Mouse (Mus musculus) myocyte (in vitro differentiated cells): ENCODE measurements around the gene Gm47959. TPM values are rescaled to one million over a fixed set of nuclear protein-coding genes. Genes with fewer than 3 reads are reported as not detected.

Experiments used
- H3K27me3 ChIP-seq: one replicate; pipeline ENCODE4 v1.6.1; 2011; ENCODE audit not compliant: control insufficient read depth, insufficient read depth, insufficient read length
- H3K36me3 ChIP-seq: one replicate; pipeline ENCODE4 v1.6.1; 2011; ENCODE audit not compliant: control insufficient read depth, insufficient read depth
- H3K4me2 ChIP-seq: one replicate; pipeline ENCODE4 v1.6.1; 2011; ENCODE audit warnings: low read depth, control low read depth
- H3K4me3 ChIP-seq: one replicate; pipeline ENCODE4 v1.5.1; 2011; ENCODE audit warnings: mild to moderate bottlenecking, control low read depth, moderate library complexity
- H3K79me2 ChIP-seq: one replicate; pipeline ENCODE4 v1.6.1; 2011; ENCODE audit not compliant: control insufficient read depth, insufficient read depth
- H3ac ChIP-seq: one replicate; pipeline ENCODE4 v1.6.1; 2011; ENCODE audit not compliant: control insufficient read depth, insufficient read length
- CEBPB ChIP-seq: IDR thresholded peaks from 2 replicates; pipeline ENCODE4 v1.6.1; 2011; ENCODE audit warnings: mild to moderate bottlenecking, moderate library complexity; ENCODE audit not compliant: poor library complexity, insufficient read depth, severe bottlenecking
- E2F4 ChIP-seq: IDR thresholded peaks from one replicate; pipeline ENCODE4 v1.6.1; 2011; ENCODE audit warnings: mild to moderate bottlenecking, control low read depth, moderate library complexity; ENCODE audit not compliant: insufficient read depth
- MAX ChIP-seq: IDR thresholded peaks from one replicate; pipeline ENCODE4 v1.6.1; 2011; ENCODE audit warnings: low read depth, mild to moderate bottlenecking, control low read depth
- MYOD1 ChIP-seq, 3 experiments: IDR thresholded peaks; one replicate each; pipeline ENCODE4 v1.6.1; 2011; ENCODE audit warnings: control low read depth in 2 of 3, low read depth in 2 of 3, mild to moderate bottlenecking in 2 of 3, moderate library complexity in 1 of 3; ENCODE audit not compliant: insufficient read length in 2 of 3, control insufficient read depth in 1 of 3
- MYOG ChIP-seq, 3 experiments: IDR thresholded peaks; one replicate each; pipeline ENCODE4 v1.6.1; 2011; ENCODE audit warnings: control low read depth in 2 of 3, low read depth in 2 of 3, mild to moderate bottlenecking in 2 of 3; ENCODE audit not compliant: insufficient read length in 2 of 3, control insufficient read depth in 1 of 3, insufficient read depth in 1 of 3
- POLR2A ChIP-seq: IDR thresholded peaks from one replicate; pipeline ENCODE4 v1.6.1; 2011; ENCODE audit warnings: low read depth, mild to moderate bottlenecking, control low read depth, moderate library complexity; ENCODE audit not compliant: insufficient read length
- POLR2AphosphoS2 ChIP-seq: IDR thresholded peaks from one replicate; pipeline ENCODE4 v1.6.1; 2011; ENCODE audit warnings: low read depth, control low read depth; ENCODE audit not compliant: insufficient read length
- REST ChIP-seq: IDR thresholded peaks from one replicate; pipeline ENCODE4 v1.6.1; 2011; ENCODE audit warnings: mild to moderate bottlenecking, control low read depth, moderate library complexity; ENCODE audit not compliant: insufficient read depth, insufficient read length
- SRF ChIP-seq: IDR thresholded peaks from one replicate; pipeline ENCODE4 v1.6.1; 2011; ENCODE audit warnings: low read depth; ENCODE audit not compliant: control insufficient read depth, insufficient read length
- TCF12 ChIP-seq: IDR thresholded peaks from one replicate; pipeline ENCODE4 v1.6.1; 2011; ENCODE audit warnings: mild to moderate bottlenecking, control low read depth; ENCODE audit not compliant: poor library complexity, insufficient read depth, severe bottlenecking
- TCF3 ChIP-seq: IDR thresholded peaks from one replicate; pipeline ENCODE4 v1.6.1; 2011; ENCODE audit warnings: low read depth, control low read depth; ENCODE audit not compliant: insufficient read length
- USF1 ChIP-seq: IDR thresholded peaks from one replicate; pipeline ENCODE4 v1.6.1; 2011; ENCODE audit warnings: low read depth, mild to moderate bottlenecking, control low read depth, moderate library complexity
- polyA plus RNA-seq: library from polyadenylated mRNA; unstranded; fragments of >200 nt; fragmentation: generic; extraction: Trizol; gene quantifications from one replicate; pipeline ENCODE4 v1.2.1, GENCODE M21; 2012; ENCODE audit warnings: missing spikeins

The Gm47959 gene
- polyA plus RNA-seq, 1 experiment, result not detected

DNA sequence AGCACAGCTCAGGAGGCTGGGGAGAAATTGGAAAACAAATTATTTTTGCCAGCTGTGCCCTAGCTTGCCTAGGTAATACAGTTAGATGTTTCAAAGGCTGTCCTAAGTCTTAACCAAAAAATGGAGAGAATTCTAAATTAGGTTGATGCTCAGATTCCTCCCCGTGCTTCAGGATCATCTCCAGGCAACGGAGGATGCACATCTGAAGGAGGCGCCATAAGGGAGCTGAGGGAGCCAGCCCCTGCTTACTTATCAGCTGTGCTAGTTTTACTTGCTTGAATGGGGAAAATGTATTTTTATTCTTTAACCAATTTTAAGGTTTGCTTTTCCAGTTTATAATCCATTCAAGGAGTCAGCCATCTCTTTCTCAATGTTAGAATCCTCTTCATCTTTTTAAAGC is 6.4 kb upstream of the Gm47959 start:
- H3K4me3 ChIP-seq, result no peak overlapping the region
- TF ChIP-seq SRF (no peak), CEBPB (no peak), REST (no peak), POLR2A (no peak), TCF3 (no peak), MYOD1 (IDR thresholded peaks at IDR 0.05; ENCODE audit: control insufficient read depth in 1 of 3, insufficient read length in 2 of 3, low read depth in 2 of 3) (no peak), TCF12 (no peak), USF1 (no peak), MYOG (IDR thresholded peaks at IDR 0.05; ENCODE audit: control insufficient read depth in 1 of 3, insufficient read depth in 1 of 3, insufficient read length in 2 of 3, low read depth in 2 of 3) (no peak), E2F4 (no peak), POLR2AphosphoS2 (no peak)
- no peaks in the 10 kb centered on the region for H3K79me2 ChIP-seq
- H3ac ChIP-seq, result no peak overlapping the region
- H3K27me3 ChIP-seq, result peaks cover 7% of the 10 kb centered on the region
- H3K36me3 ChIP-seq, result no peaks in the 10 kb centered on the region
- no peak overlapping the region for H3K4me2 ChIP-seq

DNA sequence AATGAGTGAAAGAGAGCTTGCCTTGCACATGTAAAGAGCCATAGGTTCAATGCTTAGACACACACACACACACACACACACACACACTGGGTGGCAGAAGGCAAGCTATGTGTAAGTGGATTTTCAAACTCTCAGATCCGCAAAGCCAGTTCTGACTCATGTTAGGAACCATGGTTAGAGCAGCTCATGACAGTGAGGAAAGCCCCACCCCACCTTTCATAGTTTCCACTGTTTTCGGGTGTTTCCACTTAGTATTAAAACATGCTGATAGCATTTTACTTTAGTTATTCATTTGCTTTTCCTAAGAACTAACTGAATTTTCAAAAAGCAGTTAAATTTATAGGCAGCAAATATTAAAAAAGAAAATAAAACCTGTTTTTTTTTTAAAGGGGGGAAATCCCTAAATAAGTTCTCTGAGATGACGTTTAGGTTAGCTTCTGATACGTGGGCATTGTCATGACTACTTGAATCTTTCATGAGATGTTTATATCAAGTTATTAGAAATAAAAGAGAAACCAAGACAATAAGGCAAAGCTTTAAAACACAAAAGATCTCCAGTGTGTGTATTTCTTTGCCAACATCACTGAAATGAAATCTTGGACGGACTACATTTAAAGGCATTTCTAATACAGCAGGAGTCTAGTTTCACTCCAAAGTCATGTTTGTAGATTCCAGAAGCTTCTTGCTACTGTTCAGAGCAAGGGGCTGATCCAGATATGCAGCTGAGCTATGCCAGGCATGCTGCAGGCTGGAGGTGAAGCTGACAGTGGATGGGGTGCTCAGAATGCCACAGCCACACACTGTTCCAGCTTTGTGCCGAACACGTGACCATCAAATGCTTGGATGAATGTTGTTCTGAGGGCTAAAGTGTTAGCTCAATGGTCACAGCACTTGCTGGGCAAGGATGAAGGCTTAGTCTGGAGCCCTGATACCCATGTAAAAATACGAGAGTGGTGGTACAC is 6.2 kb downstream of the Gm47959 start:
- Histone ChIP-seq H3K36me3 (no peaks in the 10 kb centered on the region), H3K4me3 (no peak overlapping the region), H3K27me3 (peaks cover 19% of the 10 kb centered on the region), H3K79me2 (no peaks in the 10 kb centered on the region), H3ac (no peak overlapping the region), H3K4me2 (no peak overlapping the region)
- TF ChIP-seq TCF3, result no peak
- no peak for TF ChIP-seq POLR2A
- no peak for TF ChIP-seq TCF12
- TF ChIP-seq E2F4, result no peak
- no peak for TF ChIP-seq MYOG (IDR thresholded peaks at IDR 0.05; ENCODE audit: control insufficient read depth in 1 of 3, insufficient read depth in 1 of 3, insufficient read length in 2 of 3, low read depth in 2 of 3)
- no peak for TF ChIP-seq MAX
- no peak for TF ChIP-seq REST
- TF ChIP-seq POLR2AphosphoS2, result no peak
- TF ChIP-seq MYOD1 (IDR thresholded peaks at IDR 0.05; ENCODE audit: control insufficient read depth in 1 of 3, insufficient read length in 2 of 3, low read depth in 2 of 3), result no peak

GRCm38 (mm10) chr1:83007471-83007870 is 7.1 kb downstream of the Gm47959 start:
- Histone ChIP-seq H3ac (no peak overlapping the region), H3K4me3 (no peak overlapping the region), H3K4me2 (no peak overlapping the region), H3K36me3 (no peaks in the 10 kb centered on the region), H3K27me3 (peaks cover 19% of the 10 kb centered on the region), H3K79me2 (no peaks in the 10 kb centered on the region)
- TF ChIP-seq REST, result no peak
- TF ChIP-seq MYOG (IDR thresholded peaks at IDR 0.05; ENCODE audit: control insufficient read depth in 1 of 3, insufficient read depth in 1 of 3, insufficient read length in 2 of 3, low read depth in 2 of 3), result no peak
- TF ChIP-seq TCF3, result no peak
- no peak for TF ChIP-seq USF1
- no peak for TF ChIP-seq MYOD1 (IDR thresholded peaks at IDR 0.05; ENCODE audit: control insufficient read depth in 1 of 3, insufficient read length in 2 of 3, low read depth in 2 of 3)
- TF ChIP-seq MAX, result no peak
- TF ChIP-seq POLR2AphosphoS2, result no peak
- TF ChIP-seq TCF12, result no peak
- TF ChIP-seq SRF, result no peak

- TF ChIP-seq POLR2AphosphoS2 (no peak), TCF3 (no peak), E2F4 (no peak), POLR2A (no peak), MYOG (IDR thresholded peaks at IDR 0.05; ENCODE audit: control insufficient read depth in 1 of 3, insufficient read depth in 1 of 3, insufficient read length in 2 of 3, low read depth in 2 of 3) (no peak), REST (no peak), MAX (no peak), TCF12 (no peak), SRF (no peak), CEBPB (no peak), MYOD1 (IDR thresholded peaks at IDR 0.05; ENCODE audit: control insufficient read depth in 1 of 3, insufficient read length in 2 of 3, low read depth in 2 of 3) (no peak), USF1 (no peak)
- Histone ChIP-seq H3ac (no peak overlapping the region), H3K79me2 (no peaks in the 10 kb centered on the region), H3K36me3 (no peaks in the 10 kb centered on the region), H3K4me3 (no peak overlapping the region), H3K27me3 (no peaks in the 10 kb centered on the region), H3K4me2 (no peak overlapping the region)
These were observed 14.1 kb downstream of the Gm47959 start for GRCm38 (mm10) chr1:83014477-83014876.
